Mouse (Mus musculus) lung, embryonic 14.5 days (tissue): ENCODE measurements at regions not wholly inside any gene's neighbourhood (a gene's known extent, or its start where the extent isn't known, plus 50 kb on each side); places are given as distances from the start of the nearest gene placed in this dataset.
A peak's percentile ranks its signal among the peaks of the same experiment; 100 is the strongest.

Experiments used
- ATAC-seq: fragments of 200-750 bp; cut with Nextera tagmentation; 2 replicates; pipeline ENCODE4 v1.8.0; 2017; ENCODE audit warnings: mild to moderate bottlenecking, moderate TSS enrichment, moderate library complexity; ENCODE audit not compliant: insufficient read depth
- DNase-seq: peaks from one replicate; pipeline ENCODE4 v3.0.0-alpha.2; 2015
- H3K27ac ChIP-seq: fragments of 300-500 bp; sonication (generic); 2 replicates; pipeline ENCODE4 v1.5.1; 2014; ENCODE audit warnings: low read depth, mild to moderate bottlenecking, moderate library complexity
- H3K27me3 ChIP-seq: fragments of 300-500 bp; sonication (generic); 2 replicates; pipeline ENCODE4 v1.6.1; 2014; ENCODE audit warnings: low read length, control low read depth; ENCODE audit not compliant: insufficient read depth
- H3K36me3 ChIP-seq: fragments of 300-500 bp; sonication (generic); 2 replicates; pipeline ENCODE4 v1.6.1; 2014; ENCODE audit warnings: control low read depth; ENCODE audit not compliant: insufficient read depth
- H3K4me1 ChIP-seq: fragments of 300-500 bp; sonication (generic); 2 replicates; pipeline ENCODE4 v1.6.1; 2014; ENCODE audit warnings: antibody characterized with exemption, control low read depth; ENCODE audit not compliant: insufficient read depth
- H3K4me2 ChIP-seq: fragments of 300-500 bp; sonication (generic); 2 replicates; pipeline ENCODE4 v1.6.1; 2014; ENCODE audit warnings: mild to moderate bottlenecking
- H3K4me3 ChIP-seq: fragments of 300-500 bp; sonication (generic); 2 replicates; pipeline ENCODE4 v1.5.1; 2014; ENCODE audit warnings: low read depth, low read length
- H3K9ac ChIP-seq: fragments of 300-500 bp; sonication (generic); 2 replicates; pipeline ENCODE4 v1.6.1; 2014
- H3K9me3 ChIP-seq: fragments of 300-500 bp; sonication (generic); 2 replicates; pipeline ENCODE4 v1.6.1; 2016; ENCODE audit warnings: low read depth, low read length, control low read depth
- CTCF ChIP-seq: IDR thresholded peaks from 2 replicates; pipeline ENCODE4 v1.5.1; 2016; ENCODE audit warnings: antibody characterized with exemption, low read depth
- WGBS: fragments of 180-500 bp; shearing (Covaris S2); extraction: QIAGEN DNeasy Blood & Tissue Kit; methylation state at CpG from one replicate; pipeline ENCODE4 v1.1.7; 2014; 5-methylcytosine and 5-hydroxymethylcytosine counted together

DNA sequence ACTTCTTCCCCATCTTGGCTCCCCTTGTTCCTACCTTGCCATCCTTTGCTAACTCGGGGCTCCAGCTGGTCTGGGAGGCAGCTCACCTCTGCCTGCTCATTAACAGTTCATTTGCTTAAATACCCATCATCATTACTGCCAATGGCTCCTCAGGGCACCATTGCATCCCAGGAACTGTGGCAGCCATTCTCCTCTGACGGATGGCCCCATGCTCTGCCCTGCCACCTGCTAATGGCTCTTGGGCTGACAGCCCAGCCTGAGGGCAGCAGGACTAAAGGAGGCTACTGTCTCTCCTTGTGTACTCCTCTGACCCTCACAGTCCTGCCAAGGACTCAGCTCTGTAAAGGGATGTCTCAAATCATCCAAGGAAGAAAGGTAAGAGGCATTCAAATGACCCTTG is 398.7 kb downstream of the Insc start:
- Histone ChIP-seq H3K9me3 (no peaks in the 10 kb centered on the region), H3K27ac (no peak overlapping the region), H3K9ac (no peak overlapping the region), H3K4me3 (no peak overlapping the region), H3K4me1 (no peaks in the 10 kb centered on the region), H3K4me2 (no peak overlapping the region), H3K27me3 (no peaks in the 10 kb centered on the region), H3K36me3 (no peaks in the 10 kb centered on the region)
- ATAC-seq (no peak), DNase-seq (no peak)
- 62% methylated on average over 2 of the region's 2 CpGs for WGBS
- no peak for TF ChIP-seq CTCF

- Histone ChIP-seq H3K27me3 (no peaks in the 10 kb centered on the region), H3K9ac (no peak overlapping the region), H3K4me3 (no peak overlapping the region), H3K4me1 (no peaks in the 10 kb centered on the region), H3K4me2 (no peak overlapping the region), H3K27ac (no peak overlapping the region), H3K36me3 (no peaks in the 10 kb centered on the region), H3K9me3 (no peaks in the 10 kb centered on the region)
- no peak; the same call in 1 of the 2 replicates for ATAC-seq
- WGBS, result 24% methylated on average over 2 of the region's 2 CpGs
- peak; percentile 18 for DNase-seq
- no peak for TF ChIP-seq CTCF
These were observed 401.5 kb downstream of the Insc start for GRCm38 (mm10) chr7:115144947-115145346.

DNA sequence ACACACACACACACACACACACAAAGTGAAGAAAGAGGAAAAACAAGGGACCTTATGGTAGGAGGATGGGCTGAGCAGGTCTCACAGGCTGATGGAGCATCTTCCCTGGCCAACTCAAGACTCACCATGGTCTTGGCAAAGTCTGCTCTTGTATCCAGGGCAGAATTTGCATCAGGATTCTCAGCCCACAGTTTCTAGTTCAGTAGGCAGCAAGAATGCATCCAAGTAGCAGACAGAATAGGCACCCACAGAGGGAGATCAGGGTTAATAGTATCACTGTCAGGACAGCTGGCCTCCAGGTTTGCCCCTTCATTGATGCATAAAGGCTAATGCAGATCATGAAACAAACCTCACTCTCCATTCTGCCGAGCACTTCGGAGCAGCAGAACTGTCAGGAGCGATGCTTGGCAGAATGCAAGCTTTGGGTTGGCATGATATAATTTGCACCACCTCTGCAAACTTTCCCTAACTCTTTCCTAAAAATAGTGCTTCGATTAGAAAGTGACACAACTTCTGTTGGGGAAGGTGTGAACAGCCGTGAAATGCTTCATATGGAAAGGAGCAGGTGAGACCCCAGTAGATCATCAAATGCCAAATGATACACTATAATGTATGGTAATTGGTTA is 404.0 kb downstream of the Insc start:
- WGBS, result 82% methylated on average over 5 of the region's 5 CpGs
- no peak for TF ChIP-seq CTCF
- Histone ChIP-seq H3K4me2 (no peak overlapping the region), H3K4me1 (no peaks in the 10 kb centered on the region), H3K9me3 (no peaks in the 10 kb centered on the region), H3K36me3 (no peaks in the 10 kb centered on the region), H3K9ac (no peak overlapping the region), H3K27ac (no peak overlapping the region), H3K27me3 (no peaks in the 10 kb centered on the region), H3K4me3 (no peak overlapping the region)
- ATAC-seq (no peak), DNase-seq (no peak)

GRCm38 (mm10) chr7:115153291-115153690 is 409.8 kb downstream of the Insc start:
- H3K4me2 ChIP-seq, result no peak overlapping the region
- peaks cover 4% of the 10 kb centered on the region; the same call in 1 of the 2 replicates for H3K4me1 ChIP-seq
- H3K36me3 ChIP-seq, result no peaks in the 10 kb centered on the region
- H3K4me3 ChIP-seq, result no peak overlapping the region
- H3K27ac ChIP-seq, result no peak overlapping the region
- DNase-seq (no peak), ATAC-seq (no peak)
- H3K9ac ChIP-seq, result no peak overlapping the region
- no peaks in the 10 kb centered on the region for H3K9me3 ChIP-seq
- no peak for TF ChIP-seq CTCF
- H3K27me3 ChIP-seq, result no peaks in the 10 kb centered on the region

DNA sequence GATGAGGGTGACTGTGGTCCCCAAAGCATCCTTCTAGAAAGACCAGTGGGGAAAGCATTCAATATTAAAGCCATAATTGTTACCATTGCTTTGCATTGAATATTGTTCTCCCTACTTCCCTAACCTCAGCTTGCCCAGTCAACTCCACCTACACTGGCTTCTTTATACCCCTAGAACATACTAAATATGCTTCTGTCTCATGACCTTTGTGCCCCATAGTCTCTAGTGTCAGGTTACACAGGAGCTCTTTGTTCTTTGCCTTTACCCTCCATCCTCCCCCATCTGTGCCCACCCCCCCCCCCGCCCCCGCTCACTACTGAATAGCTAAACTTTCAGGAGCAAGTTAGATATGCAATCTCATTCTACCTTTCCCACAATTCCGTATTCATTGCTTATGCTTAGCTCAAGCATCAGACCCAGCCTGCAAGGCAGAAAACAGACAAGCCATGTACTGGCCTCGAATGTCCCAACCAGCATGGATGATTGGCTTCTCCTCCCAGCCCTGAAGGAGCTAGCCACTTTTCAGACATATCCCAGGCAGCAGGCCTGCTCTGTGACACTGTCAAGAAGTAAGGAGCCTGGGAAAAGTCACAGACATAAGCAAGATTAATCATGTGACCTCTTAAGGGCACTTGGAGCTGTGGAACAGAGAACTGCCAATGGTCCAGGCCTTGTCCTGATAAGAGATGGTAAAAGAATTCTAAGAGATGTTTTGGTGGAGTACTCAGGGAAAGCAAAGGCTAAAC is 410.4 kb downstream of the Insc start:
- 35% methylated on average over 4 of the region's 4 CpGs for WGBS
- Histone ChIP-seq H3K9me3 (no peaks in the 10 kb centered on the region), H3K4me1 (peaks cover 4% of the 10 kb centered on the region; the same call in 1 of the 2 replicates), H3K27ac (peak overlapping the region; percentile 12; the same call in 1 of the 2 replicates), H3K4me3 (no peak overlapping the region), H3K9ac (no peak overlapping the region), H3K4me2 (no peak overlapping the region), H3K27me3 (no peaks in the 10 kb centered on the region), H3K36me3 (no peaks in the 10 kb centered on the region)
- DNase-seq (peak; percentile 20), ATAC-seq (peak; percentile 71; the same call in 1 of the 2 replicates)
- TF ChIP-seq CTCF, result no peak

GRCm38 (mm10) chr7:115170023-115170422 is 426.5 kb downstream of the Insc start:
- no peak for TF ChIP-seq CTCF
- ATAC-seq (no peak), DNase-seq (peak; percentile 13)
- Histone ChIP-seq H3K36me3 (no peaks in the 10 kb centered on the region), H3K27ac (no peak overlapping the region), H3K9me3 (no peaks in the 10 kb centered on the region), H3K4me3 (no peak overlapping the region), H3K4me2 (no peak overlapping the region), H3K4me1 (0 out of 2 replicates have a peak, but pooled peaks cover 7% of the 10 kb centered on the region), H3K9ac (no peak overlapping the region), H3K27me3 (no peaks in the 10 kb centered on the region)
- WGBS, result 34% methylated on average over 6 of the region's 6 CpGs

DNA sequence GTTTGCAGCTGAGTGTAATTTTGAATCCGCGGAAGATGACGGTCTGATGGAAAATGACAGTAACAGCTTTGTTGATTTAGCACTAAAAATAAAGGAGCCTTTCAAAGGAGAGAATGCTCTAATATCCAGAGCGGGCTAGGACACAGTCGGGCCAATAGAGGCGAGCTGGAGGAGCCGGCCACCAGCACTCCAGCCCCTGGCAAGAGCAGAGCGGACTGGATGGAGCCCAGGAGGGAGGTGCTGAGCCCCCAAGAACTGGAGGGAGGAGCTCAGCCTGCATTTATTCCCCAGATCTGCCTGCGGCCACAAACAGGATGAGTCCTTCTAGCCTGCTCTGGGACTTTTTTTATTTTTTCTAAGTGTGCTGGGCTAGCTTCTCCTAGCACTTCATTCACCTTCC is 426.9 kb downstream of the Insc start:
- DNase-seq (peak; percentile 71), ATAC-seq (peak; percentile 89)
- Histone ChIP-seq H3K36me3 (no peaks in the 10 kb centered on the region), H3K9ac (no peak overlapping the region), H3K4me1 (0 out of 2 replicates have a peak, but pooled peaks cover 7% of the 10 kb centered on the region), H3K27me3 (no peaks in the 10 kb centered on the region), H3K4me2 (peak overlapping the region; percentile 3; the same call in 1 of the 2 replicates), H3K4me3 (no peak overlapping the region), H3K27ac (no peak overlapping the region; the same call in 1 of the 2 replicates), H3K9me3 (no peaks in the 10 kb centered on the region)
- TF ChIP-seq CTCF, result no peak
- 22% methylated on average over 9 of the region's 9 CpGs for WGBS
